Mouse (Mus musculus) gastrocnemius, postnatal 25 days (tissue): Measurements from ENCODE around the gene Prr29. TPM values are rescaled to one million over a fixed set of nuclear protein-coding genes. Genes with fewer than 3 reads are reported as not detected.

Experiments used
- DNase-seq: peaks from one replicate; pipeline ENCODE4 v3.0.0; 2022
- total RNA-seq, 2 experiments: library from RNA; stranded (reverse); gene quantifications; 1 replicate in 1 of 2; 2 replicates in 1 of 2; pipeline ENCODE4 v1.2.3; 2021

The Prr29 gene
- total RNA-seq, 2 experiments from 2014 or later, result 7.0 to 8.0 TPM

GRCm38 (mm10) chr11:106410011-106410410 is 44.7 kb downstream of the Prr29 start:
- DNase-seq, result no peak

- no peak for DNase-seq
Measured at GRCm38 (mm10) chr11:106410507-106410906, 45.2 kb downstream of the Prr29 start.

GRCm38 (mm10) chr11:106411157-106411556 is 45.9 kb downstream of the Prr29 start:
- no peak for DNase-seq

- no peak for DNase-seq
Measured at GRCm38 (mm10) chr11:106412641-106413360, 47.5 kb downstream of the Prr29 start.

- DNase-seq, result no peak
Measured at GRCm38 (mm10) chr11:106416331-106416730, 51.1 kb downstream of the Prr29 start.

- no peak for DNase-seq
Measured at GRCm38 (mm10) chr11:106417860-106418259, 52.6 kb downstream of the Prr29 start.

GRCm38 (mm10) chr11:106418622-106419196 is 53.4 kb downstream of the Prr29 start:
- DNase-seq, result peak; percentile 62

- DNase-seq, result no peak
Measured at GRCm38 (mm10) chr11:106419262-106420102, 54.2 kb downstream of the Prr29 start.

- no peak for DNase-seq
Measured at GRCm38 (mm10) chr11:106425201-106425600, 59.9 kb downstream of the Prr29 start.

- no peak for DNase-seq
Measured at GRCm38 (mm10) chr11:106426447-106426846, 61.2 kb downstream of the Prr29 start.

Other genes with a start within 250 kb of the Prr29 start
- gene Gm10840, start 204.6 kb upstream of the Prr29 start, total RNA-seq, result not detected
- gene Limd2, start 204.6 kb upstream of the Prr29 start, total RNA-seq, result 1 to 10 TPM; 1.9 to 3.3 TPM
- 10 to 100 TPM in 1 of 2 experiments, 1 to 10 TPM in 1; 9.8 to 10.2 TPM for gene Strada, start 163.3 kb upstream of the Prr29 start, total RNA-seq
- 10 to 100 TPM; 58.1 to 69.1 TPM for gene Ccdc47, start 149.1 kb upstream of the Prr29 start, total RNA-seq
- 10 to 100 TPM; 20.2 to 20.7 TPM for gene Ddx42, start 148.5 kb upstream of the Prr29 start, total RNA-seq
- gene Ftsj3, start 109.4 kb upstream of the Prr29 start, total RNA-seq, result 10 to 100 TPM; 19.4 to 21.9 TPM
- gene Psmc5, start 109.3 kb upstream of the Prr29 start, total RNA-seq, result 100 to 1,000 TPM; 126 to 130 TPM
- gene Smarcd2, start 92.5 kb upstream of the Prr29 start, total RNA-seq, result 10 to 100 TPM; 10.3 to 16.6 TPM
- gene Tcam1, start 88.8 kb upstream of the Prr29 start, total RNA-seq, result under 1 TPM in 1 of 2 experiments, not detected in 1; 0.08 TPM
- gene Gh, start 63.6 kb upstream of the Prr29 start, total RNA-seq, result not detected
- gene Cd79b, start 50.7 kb upstream of the Prr29 start, total RNA-seq, result under 1 TPM; 0.51 to 0.70 TPM
- gene Scn4a, start 12.2 kb upstream of the Prr29 start, total RNA-seq, result 100 to 1,000 TPM; 310 to 342 TPM
- 1 to 10 TPM; 4.3 to 7.2 TPM for gene Icam2, start 22.6 kb downstream of the Prr29 start, total RNA-seq
- gene Ern1, start 122.4 kb downstream of the Prr29 start, total RNA-seq, result 1 to 10 TPM; 7.0 to 7.2 TPM
- 10 to 100 TPM; 51.9 to 56.2 TPM for gene Tex2, start 248.0 kb downstream of the Prr29 start, total RNA-seq